11 mouse cellular contexts compared by ENCODE assay signal in the genomic region with DNA sequence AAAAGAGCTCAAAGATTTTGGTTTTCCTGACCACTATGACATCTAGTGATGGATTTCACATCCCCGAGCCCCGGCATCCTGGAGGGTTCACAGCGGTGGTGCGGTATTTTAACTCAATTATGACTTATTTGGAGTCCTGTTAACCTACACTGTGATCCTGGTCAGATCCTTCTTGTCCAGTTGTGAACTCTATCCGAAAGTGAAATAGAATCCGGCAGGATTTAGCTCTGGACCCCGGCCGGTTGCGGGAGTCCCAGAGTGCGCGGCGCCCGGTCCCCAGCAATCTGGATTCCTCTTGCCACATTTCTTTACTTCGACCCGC. TPM values are rescaled to one million over a fixed set of nuclear protein-coding genes. Genes with fewer than 3 reads are reported as not detected.
DNase-seq lines count a peak whose midpoint lies in the region; ATAC-seq lines count a peak whose summit lies in the region.
"Had no signal": no experiment of that assay in that cellular context is flagged by ENCODE, and none has a peak within 500 bp of the region (broad histone marks: within the 10 kb centered on the region; RNA-seq: fewer than 3 reads in every experiment).

No protein-coding gene starts in this region.

- H3K27ac ChIP-seq in kidney, embryonic 15.5 days, result peak overlapping the region; percentile 79
- peak overlapping the region; percentile 88 for H3K27ac ChIP-seq in embryonic facial prominence, embryonic 10.5 days (replicated peaks)
- no peak overlapping the region for H3K27ac ChIP-seq in hindbrain, embryonic 14.5 days
- H3K27ac ChIP-seq in midbrain, embryonic 12.5 days (replicated peaks), result no peak overlapping the region

- H3K9ac ChIP-seq in kidney, embryonic 15.5 days, result peak overlapping the region; percentile 43
- H3K9ac ChIP-seq in hindbrain, embryonic 14.5 days, result no peak overlapping the region
- no peak overlapping the region for H3K9ac ChIP-seq in midbrain, embryonic 12.5 days (replicated peaks)

- DNase-seq in kidney, adult 18-20 months, result no peak
- no peak for DNase-seq in embryonic facial prominence, embryonic 10.5 days (ENCODE audit: low spot score)
- no peak for DNase-seq in hindbrain, embryonic 14.5 days (ENCODE audit: low spot score)
- DNase-seq in frontal cortex, postnatal 36 days (ENCODE audit: low spot score in 2 of 2), result no peak
- DNase-seq in thymus, postnatal 25 days, result no peak
- DNase-seq in gastrocnemius, adult 18-20 months (ENCODE audit: low spot score), result no peak

- H3K4me1 ChIP-seq in kidney, embryonic 15.5 days, result peaks cover 26% of the 10 kb centered on the region
- peaks cover 21% of the 10 kb centered on the region for H3K4me1 ChIP-seq in embryonic facial prominence, embryonic 10.5 days
- no peaks in the 10 kb centered on the region; the same call in 1 of the 2 replicates for H3K4me1 ChIP-seq in hindbrain, embryonic 14.5 days (replicated peaks; ENCODE audit: control insufficient read depth, insufficient read depth, low read length)
- H3K4me1 ChIP-seq in midbrain, embryonic 12.5 days, result peaks cover 20% of the 10 kb centered on the region

- no peaks in the 10 kb centered on the region for H3K36me3 ChIP-seq in kidney, embryonic 15.5 days
- no peaks in the 10 kb centered on the region for H3K36me3 ChIP-seq in embryonic facial prominence, embryonic 10.5 days (replicated peaks)
- H3K36me3 ChIP-seq in hindbrain, embryonic 14.5 days (replicated peaks; ENCODE audit: control insufficient read depth, insufficient read depth), result no peaks in the 10 kb centered on the region
- H3K36me3 ChIP-seq in midbrain, embryonic 12.5 days, result no peaks in the 10 kb centered on the region

- ATAC-seq in kidney, embryonic 15.5 days (replicated peaks; ENCODE audit: low FRiP score), result no peak
- no peak for ATAC-seq in hindbrain, embryonic 14.5 days (ENCODE audit: low FRiP score)
- peak; percentile 13 for ATAC-seq in midbrain, embryonic 12.5 days (ENCODE audit: low FRiP score, low read depth)

- peak overlapping the region; percentile 53 for H3K4me3 ChIP-seq in kidney, embryonic 15.5 days (replicated peaks)
- H3K4me3 ChIP-seq in embryonic facial prominence, embryonic 10.5 days, result peak overlapping the region; percentile 65
- H3K4me3 ChIP-seq in hindbrain, embryonic 14.5 days (replicated peaks; ENCODE audit: low read length), result peak overlapping the region; percentile 6
- peak overlapping the region; percentile 38 for H3K4me3 ChIP-seq in midbrain, embryonic 12.5 days

- WGBS in kidney, embryonic 15.5 days, result under 1% methylated on average over 15 of the region's 15 CpGs
- under 1% methylated on average over 15 of the region's 15 CpGs for WGBS in embryonic facial prominence, embryonic 10.5 days
- 1% methylated on average over 15 of the region's 15 CpGs for WGBS in hindbrain, embryonic 14.5 days
- WGBS in midbrain, embryonic 12.5 days, result under 1% methylated on average over 15 of the region's 15 CpGs

- no peaks in the 10 kb centered on the region for H3K9me3 ChIP-seq in kidney, embryonic 15.5 days (replicated peaks)
- H3K9me3 ChIP-seq in embryonic facial prominence, embryonic 10.5 days, result no peaks in the 10 kb centered on the region
- H3K9me3 ChIP-seq in hindbrain, embryonic 14.5 days (ENCODE audit: control insufficient read depth, low read length), result no peaks in the 10 kb centered on the region
- no peaks in the 10 kb centered on the region for H3K9me3 ChIP-seq in midbrain, embryonic 12.5 days

- peak overlapping the region; percentile 70 for H3K4me2 ChIP-seq in kidney, embryonic 15.5 days
- H3K4me2 ChIP-seq in hindbrain, embryonic 14.5 days (replicated peaks), result peak overlapping the region; percentile 40; the same call in 1 of the 2 replicates
- peak overlapping the region; percentile 55 for H3K4me2 ChIP-seq in midbrain, embryonic 12.5 days (replicated peaks)

- peaks cover 82% of the 10 kb centered on the region for H3K27me3 ChIP-seq in kidney, embryonic 15.5 days
- peaks cover 78% of the 10 kb centered on the region for H3K27me3 ChIP-seq in embryonic facial prominence, embryonic 10.5 days (replicated peaks; ENCODE audit: low read depth, poor library complexity, severe bottlenecking)
- peaks cover 81% of the 10 kb centered on the region for H3K27me3 ChIP-seq in hindbrain, embryonic 14.5 days (ENCODE audit: control insufficient read depth, insufficient read depth, low read length)
- peaks cover 60% of the 10 kb centered on the region for H3K27me3 ChIP-seq in midbrain, embryonic 12.5 days

RNA-seq across cellular contexts. Expression of gene Alx1, which starts 2.1 kb away (rescaled TPM):
- 28.6 and 29.9 TPM in 2 replicates for polyA plus RNA-seq in kidney, embryonic 15.5 days (2015; fragmentation: Nextera tagmentation; extraction: Ambion mirVana)
- polyA plus RNA-seq in embryonic facial prominence, embryonic 10.5 days (2016; fragmentation: Nextera tagmentation; extraction: Ambion mirVana), result 67.7 and 110 TPM in 2 replicates
- not detected in 2 replicates for polyA plus RNA-seq in hindbrain, embryonic 14.5 days (2014; fragmentation: Nextera tagmentation; extraction: Ambion mirVana)
- polyA plus RNA-seq in midbrain, embryonic 12.5 days (2016; fragmentation: Nextera tagmentation; extraction: Ambion mirVana), result 4.6 and 12.5 TPM in 2 replicates
- not detected for total RNA-seq in gastrocnemius, adult 18-20 months (2021)
- total RNA-seq: layer of hippocampus, postnatal 14 days; MEL had no signal
- polyA plus RNA-seq: small intestine, adult 2 months had no signal

Comparison
In these comparisons a context has a peak if more than half of its experiments do, and no peak if none do; other contexts are left out.
1. H3K27ac ChIP-seq: peak in kidney, embryonic 15.5 days (single experiment) and embryonic facial prominence, embryonic 10.5 days (single experiment); none in hindbrain, embryonic 14.5 days (single experiment) and midbrain, embryonic 12.5 days (single experiment).
2. H3K4me3 ChIP-seq: peak in every context shown above with its lines; median percentile 65 in embryonic facial prominence, embryonic 10.5 days; 53 in kidney, embryonic 15.5 days; 38 in midbrain, embryonic 12.5 days; 6 in hindbrain, embryonic 14.5 days.
3. Peak in every context shown above with its lines, with median percentiles within 50 percentile points of each other: H3K4me2 ChIP-seq.